Mouse (Mus musculus): ENCODE measurements at regions not wholly inside any gene's neighbourhood (a gene's known extent, or its start where the extent isn't known, plus 50 kb on each side); places are given as distances from the start of the nearest gene placed in this dataset.
A peak's percentile ranks its signal among the peaks of the same experiment; 100 is the strongest.

DNA sequence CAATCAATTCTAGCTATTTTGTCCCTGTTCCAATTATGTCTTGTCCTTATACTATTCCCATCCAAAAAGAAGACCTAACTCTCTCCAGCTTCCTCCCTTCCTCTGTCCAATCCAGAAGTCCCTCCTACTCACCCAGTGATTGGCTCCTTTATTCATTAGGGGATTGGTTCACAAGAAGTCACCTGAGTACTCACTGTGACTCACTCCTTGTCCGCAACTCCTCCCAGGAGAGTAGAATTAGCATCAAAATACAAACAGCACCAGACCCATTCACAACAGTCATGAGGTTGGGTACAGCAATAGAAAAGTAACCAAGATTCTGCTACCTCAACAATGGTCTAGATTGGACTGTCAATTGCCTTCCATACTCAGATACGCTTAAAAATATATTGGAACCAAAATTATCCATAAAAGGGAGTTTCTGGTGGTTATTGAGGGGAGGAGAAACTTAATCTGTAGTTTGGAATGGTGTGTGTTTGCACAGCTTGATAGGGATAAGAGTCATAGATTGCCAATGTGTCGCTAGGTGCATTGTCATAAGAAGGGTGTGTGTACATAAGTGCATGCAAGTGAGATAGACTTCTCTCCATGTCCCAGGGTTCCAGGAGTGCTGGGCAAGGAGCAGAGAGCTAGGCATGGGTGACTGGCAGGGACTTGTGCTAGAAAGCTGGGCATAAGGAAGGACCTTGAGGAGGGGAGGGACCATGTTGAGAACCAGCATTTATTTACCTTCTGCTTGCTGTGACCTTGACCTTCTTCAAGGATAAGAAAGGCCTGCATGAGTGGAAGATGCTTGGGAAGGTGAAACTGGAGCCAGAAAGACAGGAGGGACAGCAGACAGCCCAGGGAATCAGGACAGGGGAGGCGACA is 187.1 kb downstream of the Gm7361 start:
- no peak overlapping the region for H3K27ac ChIP-seq (ENCODE audit: insufficient read depth, low read length)
- TF ChIP-seq CTCF (IDR thresholded peaks at IDR 0.05; ENCODE audit: borderline replicate concordance, insufficient read depth, low read depth, low read length) (no peak), POLR2A (IDR thresholded peaks at IDR 0.05; ENCODE audit: borderline replicate concordance, insufficient read depth, low read length) (no peak)
- H3K4me3 ChIP-seq (replicated peaks; ENCODE audit: insufficient read depth, low read depth, low read length): no peak overlapping the region
- no peaks in the 10 kb centered on the region for H3K4me1 ChIP-seq (ENCODE audit: control insufficient read depth, insufficient read depth, low read length)
- DNase-seq: no peak
- WGBS: 92% methylated on average over 4 of the region's 4 CpGs
- no peaks in the 10 kb centered on the region for H3K27me3 ChIP-seq (ENCODE audit: control insufficient read depth, insufficient read depth, low read length)

DNA sequence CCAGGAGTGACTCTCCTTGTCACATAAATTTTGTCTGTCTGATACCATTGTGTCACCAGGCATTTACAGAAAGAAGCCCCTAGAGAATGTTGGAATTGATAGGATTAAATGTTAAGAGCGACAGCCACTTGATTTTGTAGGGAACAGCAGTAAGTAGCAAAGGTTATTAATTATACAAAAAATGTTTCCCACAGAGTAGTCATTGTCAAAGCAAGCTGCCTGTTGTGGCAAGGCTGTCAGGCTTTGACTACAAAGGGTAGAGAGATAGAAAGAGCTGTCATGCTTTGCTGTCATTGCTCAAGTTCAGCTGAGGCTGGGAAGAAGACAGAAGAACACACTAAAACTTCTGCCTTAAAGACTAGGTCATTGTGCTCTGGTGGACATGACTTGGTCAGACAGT is 193.8 kb downstream of the Gm7361 start:
- TF ChIP-seq CTCF (IDR thresholded peaks at IDR 0.05; ENCODE audit: borderline replicate concordance, insufficient read depth, low read depth, low read length) (no peak), POLR2A (IDR thresholded peaks at IDR 0.05; ENCODE audit: borderline replicate concordance, insufficient read depth, low read length) (no peak)
- no peak overlapping the region for H3K4me3 ChIP-seq (replicated peaks; ENCODE audit: insufficient read depth, low read depth, low read length)
- WGBS: 63% methylated on average over 1 of the region's 1 CpGs

DNA sequence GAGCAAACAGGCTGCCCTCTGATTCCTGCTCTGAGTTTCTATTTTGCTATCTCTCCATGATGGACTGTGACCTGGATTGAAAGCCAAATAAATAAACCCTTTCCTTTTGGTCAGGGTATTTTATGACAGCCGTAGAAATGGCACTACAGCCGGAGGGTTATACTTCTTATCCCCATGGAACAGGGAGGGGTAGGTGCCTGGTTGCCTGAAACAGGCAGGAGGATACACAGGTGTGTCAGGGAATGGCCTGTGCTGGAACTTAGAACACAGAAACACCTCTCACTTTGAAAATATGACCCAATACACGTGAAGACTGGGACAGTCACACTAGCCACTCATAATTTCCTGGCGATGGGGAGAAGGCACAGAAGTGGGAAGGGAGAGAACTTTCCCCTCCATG is 200.1 kb downstream of the Gm7361 start:
- H3K27ac ChIP-seq (ENCODE audit: insufficient read depth, low read length): no peak overlapping the region
- WGBS: 83% methylated on average over 4 of the region's 4 CpGs

More for the DNA sequence above, 193.8 kb downstream of the Gm7361 start:
- Histone ChIP-seq H3K27ac (ENCODE audit: insufficient read depth, low read length) (no peak overlapping the region), H3K27me3 (ENCODE audit: control insufficient read depth, insufficient read depth, low read length) (no peaks in the 10 kb centered on the region), H3K4me1 (ENCODE audit: control insufficient read depth, insufficient read depth, low read length) (no peaks in the 10 kb centered on the region)
- DNase-seq: no peak

DNA sequence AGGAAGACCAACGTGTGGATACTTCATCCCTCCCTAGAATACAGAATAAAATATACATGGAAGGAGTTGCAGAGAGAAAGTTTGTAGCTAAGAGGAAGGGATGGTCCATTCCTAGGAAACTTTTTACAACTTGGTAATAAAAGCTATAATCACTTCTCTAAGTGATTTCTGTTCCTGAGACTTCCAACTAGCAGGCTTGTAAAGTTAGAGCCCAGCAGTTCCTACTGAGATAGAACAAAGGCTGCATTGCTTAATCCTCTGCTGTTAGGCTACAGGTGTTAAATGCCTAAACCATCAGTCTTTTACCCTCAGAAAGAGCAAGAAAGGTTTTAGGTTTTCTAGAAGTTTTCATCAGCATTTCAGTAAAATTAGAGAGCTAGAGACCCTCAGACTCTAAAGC is 209.2 kb downstream of the Gm7361 start:
- Histone ChIP-seq H3K27ac (ENCODE audit: insufficient read depth, low read length) (no peak overlapping the region), H3K4me3 (replicated peaks; ENCODE audit: insufficient read depth, low read depth, low read length) (no peak overlapping the region), H3K27me3 (ENCODE audit: control insufficient read depth, insufficient read depth, low read length) (no peaks in the 10 kb centered on the region), H3K4me1 (ENCODE audit: control insufficient read depth, insufficient read depth, low read length) (peaks cover 3% of the 10 kb centered on the region; the same call in 1 of the 2 replicates)
- TF ChIP-seq CTCF (IDR thresholded peaks at IDR 0.05; ENCODE audit: borderline replicate concordance, insufficient read depth, low read depth, low read length): no peak
- no peak for TF ChIP-seq POLR2A (IDR thresholded peaks at IDR 0.05; ENCODE audit: borderline replicate concordance, insufficient read depth, low read length)
- DNase-seq: no peak
- WGBS: 81% methylated on average over 1 of the region's 1 CpGs

More for the DNA sequence above, 200.1 kb downstream of the Gm7361 start:
- TF ChIP-seq POLR2A (IDR thresholded peaks at IDR 0.05; ENCODE audit: borderline replicate concordance, insufficient read depth, low read length): no peak
- TF ChIP-seq CTCF (IDR thresholded peaks at IDR 0.05; ENCODE audit: borderline replicate concordance, insufficient read depth, low read depth, low read length): no peak
- H3K4me1 ChIP-seq (ENCODE audit: control insufficient read depth, insufficient read depth, low read length): no peaks in the 10 kb centered on the region
- no peak for DNase-seq
- H3K27me3 ChIP-seq (ENCODE audit: control insufficient read depth, insufficient read depth, low read length): no peaks in the 10 kb centered on the region
- H3K4me3 ChIP-seq (replicated peaks; ENCODE audit: insufficient read depth, low read depth, low read length): no peak overlapping the region

DNA sequence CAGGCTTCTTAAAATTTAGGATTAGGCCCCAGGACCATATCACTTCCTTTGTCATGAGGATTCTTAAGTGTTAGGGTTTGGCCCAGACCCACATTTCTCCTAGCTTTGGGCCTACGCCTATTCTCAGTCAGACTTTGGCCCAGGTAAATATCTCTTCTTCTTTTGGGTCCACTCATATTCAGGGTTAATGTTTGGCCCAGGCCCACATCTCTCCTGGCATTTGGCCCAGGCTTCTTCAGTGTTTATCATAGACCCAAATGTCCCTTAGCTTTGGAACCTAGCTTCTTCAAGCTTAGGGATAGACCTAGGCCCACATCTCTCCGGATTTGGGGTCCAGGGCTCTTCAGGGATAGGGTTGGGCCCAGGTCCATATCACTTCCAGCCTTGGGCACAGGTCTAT is 228.2 kb downstream of the Gm7361 start:
- 72% methylated on average over 2 of the region's 2 CpGs for WGBS
- no peaks in the 10 kb centered on the region for H3K4me1 ChIP-seq (ENCODE audit: control insufficient read depth, insufficient read depth, low read length)
- no peaks in the 10 kb centered on the region for H3K27me3 ChIP-seq (ENCODE audit: control insufficient read depth, insufficient read depth, low read length)
- no peak overlapping the region for H3K27ac ChIP-seq (ENCODE audit: insufficient read depth, low read length)
- TF ChIP-seq CTCF (IDR thresholded peaks at IDR 0.05; ENCODE audit: borderline replicate concordance, insufficient read depth, low read depth, low read length) (no peak), POLR2A (IDR thresholded peaks at IDR 0.05; ENCODE audit: borderline replicate concordance, insufficient read depth, low read length) (no peak)
- peak; percentile 33 to 52 for DNase-seq
- no peak overlapping the region for H3K4me3 ChIP-seq (replicated peaks; ENCODE audit: insufficient read depth, low read depth, low read length)

DNA sequence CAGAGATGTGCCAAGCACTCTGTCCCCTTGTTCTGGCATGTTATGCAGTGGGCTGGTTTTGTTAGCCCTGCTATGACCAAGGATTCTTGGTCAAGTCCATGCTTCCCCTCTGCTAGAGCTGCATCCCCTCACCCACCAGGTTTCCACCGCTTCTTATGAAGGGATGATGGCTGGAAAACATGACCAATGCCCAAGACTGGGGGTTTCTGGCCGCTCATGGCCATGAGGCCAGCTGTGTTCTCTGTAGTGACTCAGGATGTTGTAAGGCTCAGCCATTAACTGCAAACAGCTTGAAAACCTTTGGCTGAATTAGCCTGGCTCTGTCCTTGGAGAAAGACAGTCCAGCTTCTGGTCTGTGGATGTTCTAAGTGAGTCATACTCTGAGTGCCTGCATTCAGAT is 236.5 kb downstream of the Gm7361 start:
- WGBS: 94% methylated on average over 2 of the region's 2 CpGs

DNA sequence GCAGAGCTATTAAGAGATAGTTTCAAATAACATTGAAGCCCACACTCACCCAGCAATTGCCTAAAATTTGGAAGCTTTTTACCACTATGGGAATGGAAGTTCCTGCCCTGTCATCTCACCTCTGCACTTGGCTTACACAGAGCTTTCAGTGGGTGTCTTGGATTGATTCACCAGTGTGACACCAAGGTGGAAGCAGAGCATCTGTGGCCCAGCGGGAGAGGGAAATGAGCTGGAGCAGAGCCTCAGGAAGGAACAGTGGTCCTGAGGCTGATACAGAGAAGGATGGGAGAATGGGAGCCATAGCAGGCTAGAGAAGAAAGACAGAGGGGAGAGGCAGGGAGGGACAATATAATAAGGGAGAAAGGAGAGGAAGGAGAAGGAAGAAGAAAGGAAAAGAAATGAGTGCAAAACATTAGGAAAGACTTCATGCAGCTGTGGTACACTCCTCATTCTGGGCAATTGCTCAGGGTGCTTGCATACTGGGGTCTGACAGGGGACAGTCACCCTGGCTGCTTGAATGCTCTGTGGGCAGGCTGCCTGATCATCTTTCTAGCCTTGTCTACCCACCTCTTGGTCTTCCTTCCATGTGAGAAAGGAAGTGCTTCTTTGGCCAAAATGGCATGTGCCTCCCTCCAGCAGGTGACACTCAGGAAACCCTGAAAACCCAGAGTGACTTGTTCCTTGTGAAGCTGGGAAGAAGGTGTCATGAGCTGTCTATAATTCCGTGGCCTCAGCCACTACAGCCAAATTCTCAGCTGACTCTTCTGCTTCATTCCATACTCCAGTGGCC is 240.3 kb downstream of the Gm7361 start:
- peak overlapping the region; percentile 35 for H3K27ac ChIP-seq (ENCODE audit: insufficient read depth, low read length)
- peak; percentile 88 to 95 for DNase-seq
- 6% methylated on average over 2 of the region's 2 CpGs for WGBS

More for the DNA sequence above, 236.5 kb downstream of the Gm7361 start:
- H3K4me1 ChIP-seq (ENCODE audit: control insufficient read depth, insufficient read depth, low read length): peaks cover 16% of the 10 kb centered on the region
- no peak overlapping the region for H3K27ac ChIP-seq (ENCODE audit: insufficient read depth, low read length)
- no peak overlapping the region for H3K4me3 ChIP-seq (replicated peaks; ENCODE audit: insufficient read depth, low read depth, low read length)
- no peak for DNase-seq
- H3K27me3 ChIP-seq (ENCODE audit: control insufficient read depth, insufficient read depth, low read length): no peaks in the 10 kb centered on the region
- TF ChIP-seq POLR2A (IDR thresholded peaks at IDR 0.05; ENCODE audit: borderline replicate concordance, insufficient read depth, low read length) (no peak), CTCF (IDR thresholded peaks at IDR 0.05; ENCODE audit: borderline replicate concordance, insufficient read depth, low read depth, low read length) (no peak)

More for the DNA sequence above, 240.3 kb downstream of the Gm7361 start:
- Histone ChIP-seq H3K4me1 (ENCODE audit: control insufficient read depth, insufficient read depth, low read length) (peaks cover 21% of the 10 kb centered on the region), H3K4me3 (replicated peaks; ENCODE audit: insufficient read depth, low read depth, low read length) (no peak overlapping the region), H3K27me3 (ENCODE audit: control insufficient read depth, insufficient read depth, low read length) (no peaks in the 10 kb centered on the region)
- TF ChIP-seq CTCF (IDR thresholded peaks at IDR 0.05; ENCODE audit: borderline replicate concordance, insufficient read depth, low read depth, low read length): no peak
- no peak for TF ChIP-seq POLR2A (IDR thresholded peaks at IDR 0.05; ENCODE audit: borderline replicate concordance, insufficient read depth, low read length)

Data from cerebellum, adult 2 months (tissue).